Mouse (Mus musculus): Measurements from ENCODE around the gene Atp1a3.

- TF ChIP-seq POLR2A (IDR thresholded peaks at IDR 0.05; ENCODE audit: control insufficient read depth, extremely low read depth, insufficient read depth, low read length, poor library complexity) (no peak; the same call in 1 of the 2 replicates), CTCF (IDR thresholded peaks at IDR 0.05; ENCODE audit: borderline replicate concordance, control insufficient read depth, extremely low read depth, insufficient read depth, low read length, poor library complexity) (no peak)
These were observed 5.0 kb downstream of the Atp1a3 start for GRCm38 (mm10) chr7:25000711-25001110.
